Mouse (Mus musculus) small intestine, adult 2 months (tissue): ENCODE measurements around the gene Rtn2.

Experiments
- CTCF ChIP-seq: fragments of 200-500 bp; IDR thresholded peaks from 2 replicates; pipeline ENCODE4 v1.5.1; 2012; ENCODE audit warnings: low read depth, mild to moderate bottlenecking, control low read depth, inconsistent platforms, low read length, moderate library complexity, mixed read lengths; ENCODE audit not compliant: insufficient replicate concordance, insufficient read length; ENCODE audit errors: extremely low read depth
- POLR2A ChIP-seq: fragments of 200-500 bp; IDR thresholded peaks from 2 replicates; pipeline ENCODE4 v1.6.1; 2012; ENCODE audit warnings: low read depth, mild to moderate bottlenecking, control low read depth, inconsistent platforms, low read length, moderate library complexity

GRCm38 (mm10) chr7:19320637-19321036, 38.2 kb downstream of the Rtn2 start:
- TF ChIP-seq CTCF (no peak), POLR2A (no peak)
